Mouse (Mus musculus) ES-Bruce4 (cell line): Measurements from ENCODE around the gene Diexf. TPM values are rescaled to one million over a fixed set of nuclear protein-coding genes. Genes with fewer than 3 reads are reported as not detected.

Source experiments
- H3K27ac ChIP-seq: 2 replicates; pipeline ENCODE4 v1.5.1; 2012; ENCODE audit warnings: low read length, inconsistent platforms; ENCODE audit not compliant: insufficient read depth
- H3K27me3 ChIP-seq: 2 replicates; pipeline ENCODE4 v1.6.1; 2012; ENCODE audit warnings: mild to moderate bottlenecking, low read length, inconsistent platforms; ENCODE audit not compliant: control insufficient read depth, poor library complexity, insufficient read depth, severe bottlenecking
- H3K36me3 ChIP-seq: 2 replicates; pipeline ENCODE4 v1.6.1; 2012; ENCODE audit warnings: inconsistent platforms, mild to moderate bottlenecking, low read length, moderate library complexity; ENCODE audit not compliant: control insufficient read depth, poor library complexity, insufficient read depth, severe bottlenecking
- H3K4me1 ChIP-seq: one replicate; pipeline ENCODE4 v1.8.1; 2011; ENCODE audit warnings: low read length; ENCODE audit not compliant: control insufficient read depth, insufficient read depth
- H3K4me3 ChIP-seq: 2 replicates; pipeline ENCODE4 v1.5.1; 2011; ENCODE audit warnings: low read depth, mild to moderate bottlenecking, low read length
- H3K9ac ChIP-seq: 2 replicates; pipeline ENCODE4 v1.6.1; 2012; ENCODE audit warnings: low read depth, mild to moderate bottlenecking, inconsistent platforms; ENCODE audit not compliant: poor library complexity, severe bottlenecking
- H3K9me3 ChIP-seq: replicated peaks from 2 replicates; pipeline ENCODE4 v1.6.1; 2012; ENCODE audit warnings: mild to moderate bottlenecking, low read length, inconsistent platforms; ENCODE audit not compliant: control insufficient read depth, poor library complexity, insufficient read depth, severe bottlenecking
- CTCF ChIP-seq: IDR thresholded peaks from one replicate; pipeline ENCODE4 v1.8.1; 2011; ENCODE audit warnings: low read depth, low read length
- EP300 ChIP-seq: IDR thresholded peaks from 2 replicates; pipeline ENCODE4 v1.6.1; 2011; ENCODE audit warnings: low read depth, low read length; ENCODE audit not compliant: insufficient read depth
- POLR2A ChIP-seq: IDR thresholded peaks from one replicate; pipeline ENCODE4 v1.8.1; 2011; ENCODE audit warnings: low read length; ENCODE audit not compliant: insufficient read depth
- polyA plus RNA-seq: library from polyadenylated mRNA; stranded (reverse); fragments of >200 nt; gene quantifications from 2 replicates; pipeline ENCODE4 v1.2.4, GENCODE M21; 2011; ENCODE audit warnings: low read depth; ENCODE audit not compliant: missing spikeins, insufficient read depth, insufficient read length

Gene Diexf
- polyA plus RNA-seq, 1 experiment, result 70.6 TPM

DNA sequence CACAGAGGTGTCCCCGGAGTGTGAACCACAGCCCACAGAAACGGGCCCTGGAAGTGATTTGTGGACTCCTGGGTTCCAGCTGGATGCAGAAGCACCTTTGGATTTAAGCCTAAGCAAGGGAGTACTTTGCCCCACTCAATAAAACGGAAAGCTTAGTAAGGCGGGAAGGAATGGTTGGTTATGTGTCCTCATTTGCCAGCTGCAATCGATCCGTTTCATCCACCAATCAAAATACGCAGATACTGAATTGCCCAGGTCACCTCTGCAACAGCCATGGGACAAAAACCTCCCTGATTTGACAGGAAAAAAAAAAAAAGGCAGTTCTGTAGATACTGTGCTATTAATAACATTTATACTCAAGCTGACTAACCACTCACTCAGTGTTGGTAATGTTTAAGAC, 47.0 kb downstream of the Diexf start:
- Histone ChIP-seq H3K27me3 (no peaks in the 10 kb centered on the region; the same call in 1 of the 2 replicates), H3K9me3 (no peaks in the 10 kb centered on the region), H3K4me1 (no peaks in the 10 kb centered on the region), H3K27ac (no peak overlapping the region), H3K4me3 (no peak overlapping the region), H3K36me3 (no peaks in the 10 kb centered on the region), H3K9ac (no peak overlapping the region)
- TF ChIP-seq CTCF, result no peak

DNA sequence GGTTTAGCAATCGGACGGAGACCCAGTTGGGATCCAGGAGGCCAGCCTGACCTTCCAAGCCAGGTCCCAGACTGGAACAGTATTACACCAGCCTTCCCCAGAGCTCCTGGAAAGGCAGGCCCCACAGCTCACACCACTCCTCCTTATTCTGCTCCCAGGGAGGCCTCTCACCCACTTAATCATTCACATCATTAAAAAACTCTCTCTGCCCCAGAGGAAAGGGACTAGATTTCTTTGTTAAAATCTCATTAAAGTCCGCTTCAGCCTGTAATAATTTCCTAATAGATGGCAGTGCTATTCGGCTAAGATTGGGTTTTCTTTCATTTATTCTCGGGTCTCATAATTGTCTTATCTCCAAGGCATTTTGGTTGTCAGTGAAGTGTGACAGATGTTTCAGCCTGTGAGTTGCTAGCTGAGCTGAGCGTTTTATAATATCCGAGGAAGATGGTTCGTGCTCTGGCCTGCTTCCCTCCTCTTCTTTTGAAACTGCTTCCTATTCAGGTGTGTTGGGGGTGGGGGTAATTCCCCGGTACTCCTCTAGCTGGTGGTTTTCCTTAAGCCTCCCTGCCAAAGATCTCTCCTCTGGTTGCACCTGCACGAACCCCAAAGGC, 47.7 kb downstream of the Diexf start:
- Histone ChIP-seq H3K27ac (no peak overlapping the region), H3K9me3 (no peaks in the 10 kb centered on the region), H3K36me3 (no peaks in the 10 kb centered on the region), H3K4me1 (no peaks in the 10 kb centered on the region), H3K4me3 (no peak overlapping the region), H3K27me3 (no peaks in the 10 kb centered on the region; the same call in 1 of the 2 replicates), H3K9ac (no peak overlapping the region)
- TF ChIP-seq CTCF (no peak), POLR2A (no peak), EP300 (no peak)

DNA sequence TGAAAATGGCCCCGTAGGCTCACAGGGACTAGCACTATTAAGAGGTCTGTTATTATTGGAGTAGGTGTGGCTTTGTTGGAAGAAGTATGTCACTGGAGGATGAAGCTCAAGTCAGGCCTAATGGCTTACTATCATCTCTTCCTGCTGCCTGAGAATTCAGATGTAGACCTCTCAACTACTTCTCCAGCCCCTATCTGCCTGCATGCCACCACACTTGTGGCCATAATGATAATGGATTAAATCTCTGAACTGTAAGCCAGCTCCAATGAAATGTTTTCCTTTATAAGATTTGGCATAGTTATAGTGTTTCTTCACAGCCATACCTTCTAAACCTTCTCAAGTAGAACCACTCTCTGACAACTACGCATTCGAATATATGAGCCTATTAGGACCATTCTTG, 67.5 kb downstream of the Diexf start:
- Histone ChIP-seq H3K36me3 (no peaks in the 10 kb centered on the region), H3K4me3 (no peak overlapping the region), H3K4me1 (no peaks in the 10 kb centered on the region), H3K27ac (no peak overlapping the region), H3K9me3 (no peaks in the 10 kb centered on the region), H3K27me3 (no peaks in the 10 kb centered on the region), H3K9ac (no peak overlapping the region)
- TF ChIP-seq POLR2A (no peak), CTCF (no peak), EP300 (no peak)

DNA sequence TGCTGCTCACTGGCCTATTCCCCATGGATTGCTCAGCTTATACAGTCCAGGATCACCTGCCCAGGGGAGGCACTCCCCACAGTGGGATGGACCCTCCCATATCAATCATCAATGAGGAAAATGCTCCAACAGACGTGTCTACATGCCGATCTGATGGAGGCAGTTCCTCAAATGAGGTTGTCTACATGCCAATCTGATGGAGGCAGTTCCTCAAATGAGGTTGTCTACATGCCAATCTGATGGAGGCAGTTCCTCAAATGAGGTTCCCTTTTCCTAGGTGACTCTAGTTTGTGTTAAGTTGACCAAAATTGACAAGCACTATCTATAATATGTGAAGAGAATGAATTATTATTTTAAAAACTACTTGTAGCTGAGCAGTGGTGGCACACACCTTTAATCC, 69.9 kb downstream of the Diexf start:
- H3K36me3 ChIP-seq, result no peaks in the 10 kb centered on the region
- TF ChIP-seq CTCF (no peak), POLR2A (no peak), EP300 (no peak)
- H3K4me1 ChIP-seq, result no peaks in the 10 kb centered on the region
- no peak overlapping the region for H3K9ac ChIP-seq
- no peak overlapping the region for H3K4me3 ChIP-seq
- H3K27ac ChIP-seq, result no peak overlapping the region
- no peaks in the 10 kb centered on the region for H3K27me3 ChIP-seq
- no peaks in the 10 kb centered on the region for H3K9me3 ChIP-seq

DNA sequence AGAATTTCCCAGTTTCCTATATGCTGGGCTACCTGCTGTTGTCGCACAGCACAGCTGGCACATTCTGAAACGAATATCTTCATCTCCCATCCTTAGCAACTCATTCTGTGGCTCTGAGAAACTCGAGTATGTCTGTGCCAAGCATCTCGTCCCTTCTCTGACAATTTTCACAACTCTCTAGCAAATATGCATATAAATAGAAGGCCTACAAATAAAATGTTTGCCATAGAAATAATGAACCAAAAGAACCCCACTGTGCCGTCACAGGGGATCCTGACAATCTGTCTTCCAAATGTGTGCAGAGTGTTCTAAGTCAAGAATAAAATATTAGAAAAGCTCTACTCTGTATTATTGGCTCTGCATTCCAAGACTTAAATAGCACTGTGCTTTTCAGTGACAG, 70.5 kb downstream of the Diexf start:
- Histone ChIP-seq H3K9ac (no peak overlapping the region), H3K27me3 (no peaks in the 10 kb centered on the region), H3K4me1 (no peaks in the 10 kb centered on the region), H3K9me3 (no peaks in the 10 kb centered on the region), H3K4me3 (no peak overlapping the region), H3K36me3 (no peaks in the 10 kb centered on the region), H3K27ac (no peak overlapping the region)
- TF ChIP-seq EP300 (no peak), POLR2A (no peak), CTCF (no peak)

DNA sequence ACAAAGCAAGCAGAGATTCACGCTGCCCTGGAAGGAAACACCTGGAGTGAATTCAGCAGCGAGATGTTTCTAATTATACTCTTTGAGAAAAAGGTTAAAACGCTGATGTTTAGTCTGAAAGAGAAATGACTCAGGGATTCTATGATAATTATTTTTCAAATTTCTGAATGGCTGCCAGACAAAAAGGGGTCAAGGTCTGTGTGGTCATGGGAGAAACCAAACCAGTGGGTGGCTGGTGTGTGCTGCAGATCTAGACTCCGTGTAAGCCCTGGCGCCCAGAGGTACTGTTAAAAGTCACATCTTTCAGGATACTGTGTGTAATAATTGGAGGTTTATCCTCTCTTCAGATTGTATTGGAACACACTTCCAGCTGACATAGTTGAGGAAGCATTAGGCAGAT, 75.7 kb downstream of the Diexf start:
- no peaks in the 10 kb centered on the region for H3K9me3 ChIP-seq
- no peak overlapping the region for H3K9ac ChIP-seq
- H3K4me3 ChIP-seq, result no peak overlapping the region
- H3K4me1 ChIP-seq, result no peaks in the 10 kb centered on the region
- TF ChIP-seq POLR2A, result no peak
- TF ChIP-seq CTCF, result no peak
- TF ChIP-seq EP300, result no peak
- no peaks in the 10 kb centered on the region for H3K36me3 ChIP-seq
- H3K27me3 ChIP-seq, result no peaks in the 10 kb centered on the region
- no peak overlapping the region for H3K27ac ChIP-seq
